Mouse (Mus musculus) lung, postnatal 10 days (tissue): Measurements from ENCODE around the gene Ccdc142.
A peak's percentile ranks its signal among the peaks of the same experiment; 100 is the strongest.

Experiments
- DNase-seq: peaks from one replicate; pipeline ENCODE4 v3.0.0; 2021

Gene Ccdc142

DNA sequence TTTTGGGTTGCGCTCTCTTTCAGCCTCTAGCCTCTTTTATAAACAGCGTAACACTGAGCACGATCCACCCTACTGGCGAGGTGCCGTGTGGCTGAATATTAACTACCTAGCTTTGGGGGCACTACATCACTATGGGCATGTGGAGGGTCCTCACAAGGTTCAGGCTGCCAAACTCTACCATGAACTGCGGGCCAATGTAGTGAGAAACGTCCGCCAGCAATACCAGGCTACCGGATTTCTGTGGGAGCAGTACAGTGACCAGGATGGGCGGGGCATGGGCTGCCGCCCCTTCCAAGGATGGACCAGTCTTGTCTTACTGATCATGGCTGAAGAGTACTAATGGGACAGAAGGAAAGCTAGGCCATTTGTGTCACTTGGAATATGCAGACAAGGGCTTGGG lies 17.0 kb downstream of the Ccdc142 start:
- DNase-seq: no peak

DNA sequence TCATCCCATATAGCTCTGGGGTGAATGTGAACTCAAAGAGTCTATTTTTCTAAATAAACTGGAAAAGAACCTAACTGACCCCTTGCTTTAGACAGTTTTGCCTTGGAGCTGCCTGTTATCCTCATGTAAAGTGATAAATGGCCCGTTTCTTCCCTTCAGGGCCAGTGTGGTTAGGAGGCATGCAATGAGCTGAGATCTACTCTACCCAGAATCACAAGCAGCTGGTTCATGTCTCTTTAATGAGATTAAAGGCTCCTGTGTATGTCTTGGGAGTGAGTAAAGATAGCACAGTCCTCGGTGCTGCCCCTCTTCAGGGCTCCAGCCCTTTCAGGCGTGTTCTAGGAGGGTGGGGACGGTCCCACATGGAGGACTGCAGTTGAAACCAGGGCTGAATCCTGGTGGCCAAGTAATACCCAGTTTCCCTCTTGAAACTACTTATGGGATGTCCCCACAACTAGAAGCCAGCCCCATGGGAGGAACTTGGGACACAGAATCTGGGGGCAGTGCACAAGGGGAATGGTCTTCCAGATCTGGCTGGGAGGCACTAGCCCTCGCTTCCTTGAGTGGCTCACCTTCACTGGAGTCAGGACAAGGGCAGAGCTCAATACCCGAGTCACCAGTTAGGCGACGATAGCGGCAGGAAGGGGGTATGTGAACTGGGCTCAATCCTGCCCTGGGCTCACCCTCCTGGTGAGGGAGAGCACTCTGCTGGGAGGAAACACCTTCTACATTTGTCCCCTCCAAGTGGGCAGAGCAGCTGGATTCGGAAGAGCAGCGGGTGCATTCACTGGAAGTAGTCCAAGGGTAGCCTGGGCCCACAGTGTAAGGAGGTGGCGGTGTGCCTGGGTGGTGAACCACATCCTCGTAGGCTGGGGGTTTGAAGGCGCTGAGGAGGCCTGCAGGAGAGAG lies 17.7 kb downstream of the Ccdc142 start:
- DNase-seq: no peak

DNA sequence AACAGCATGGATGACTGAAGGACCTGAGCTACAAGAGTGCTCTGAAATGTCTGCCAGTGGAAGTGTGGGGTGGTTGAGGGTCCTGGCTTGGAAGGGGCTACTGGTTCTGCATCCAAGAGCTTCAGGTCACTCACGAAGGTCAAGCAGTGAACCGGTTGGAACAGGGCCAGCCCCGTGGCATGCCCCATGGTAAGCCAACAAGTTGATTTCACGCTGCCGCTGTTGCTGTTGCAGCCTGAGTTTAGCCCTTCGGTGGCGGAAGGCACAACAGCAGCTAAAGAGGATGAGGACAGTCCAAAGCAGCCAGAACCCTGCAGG lies 18.3 kb downstream of the Ccdc142 start:
- DNase-seq: no peak

DNA sequence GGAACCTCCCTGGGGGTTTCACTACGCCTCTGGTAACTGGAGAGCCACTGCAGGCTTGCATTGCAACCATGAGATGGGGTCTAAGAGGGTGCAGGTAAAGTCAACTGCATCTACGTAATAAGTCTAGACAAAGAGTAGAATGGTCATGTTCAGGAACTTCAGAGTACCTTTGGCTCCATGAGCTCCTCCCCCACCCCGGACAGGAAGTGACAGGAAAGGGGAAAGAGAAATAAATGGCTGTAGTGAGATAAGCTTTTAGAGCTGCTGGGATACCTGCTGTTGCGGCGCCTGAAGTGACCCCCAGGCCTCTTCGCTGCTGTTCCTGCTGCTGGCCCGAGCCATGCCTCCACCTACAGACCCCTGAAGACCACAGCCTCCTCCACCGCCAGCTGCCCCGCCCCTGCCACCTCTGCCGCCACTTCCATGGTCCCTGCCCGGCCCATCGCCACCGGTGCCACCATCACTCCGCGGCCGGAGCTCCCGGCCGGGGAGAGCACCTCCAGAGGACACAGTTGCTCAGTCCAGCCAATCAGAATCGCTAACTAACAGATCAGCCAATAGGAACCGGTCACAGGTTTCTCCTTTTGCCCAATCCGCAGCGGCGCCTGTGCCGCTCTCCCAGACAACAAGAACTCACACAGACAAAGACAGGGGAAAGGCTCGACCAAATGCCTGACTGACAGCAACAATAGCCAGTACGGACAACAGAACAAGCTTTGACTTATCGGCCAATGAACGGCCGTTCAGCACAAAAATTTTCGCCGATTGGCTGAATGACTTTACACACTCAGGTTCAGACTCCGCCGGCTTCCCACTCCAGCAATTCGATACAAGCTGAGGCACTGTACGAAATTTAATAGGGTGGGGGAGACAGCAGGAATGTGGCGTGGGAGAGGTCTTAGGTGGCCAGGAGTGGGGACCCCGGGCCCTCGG lies 19.8 kb downstream of the Ccdc142 start, which contains the start of gene Wbp1:
TSS of gene Wbp1 (minus strand) at position 630 of the 933 bp plus-strand sequence.
- DNase-seq: peak; percentile 98

DNA sequence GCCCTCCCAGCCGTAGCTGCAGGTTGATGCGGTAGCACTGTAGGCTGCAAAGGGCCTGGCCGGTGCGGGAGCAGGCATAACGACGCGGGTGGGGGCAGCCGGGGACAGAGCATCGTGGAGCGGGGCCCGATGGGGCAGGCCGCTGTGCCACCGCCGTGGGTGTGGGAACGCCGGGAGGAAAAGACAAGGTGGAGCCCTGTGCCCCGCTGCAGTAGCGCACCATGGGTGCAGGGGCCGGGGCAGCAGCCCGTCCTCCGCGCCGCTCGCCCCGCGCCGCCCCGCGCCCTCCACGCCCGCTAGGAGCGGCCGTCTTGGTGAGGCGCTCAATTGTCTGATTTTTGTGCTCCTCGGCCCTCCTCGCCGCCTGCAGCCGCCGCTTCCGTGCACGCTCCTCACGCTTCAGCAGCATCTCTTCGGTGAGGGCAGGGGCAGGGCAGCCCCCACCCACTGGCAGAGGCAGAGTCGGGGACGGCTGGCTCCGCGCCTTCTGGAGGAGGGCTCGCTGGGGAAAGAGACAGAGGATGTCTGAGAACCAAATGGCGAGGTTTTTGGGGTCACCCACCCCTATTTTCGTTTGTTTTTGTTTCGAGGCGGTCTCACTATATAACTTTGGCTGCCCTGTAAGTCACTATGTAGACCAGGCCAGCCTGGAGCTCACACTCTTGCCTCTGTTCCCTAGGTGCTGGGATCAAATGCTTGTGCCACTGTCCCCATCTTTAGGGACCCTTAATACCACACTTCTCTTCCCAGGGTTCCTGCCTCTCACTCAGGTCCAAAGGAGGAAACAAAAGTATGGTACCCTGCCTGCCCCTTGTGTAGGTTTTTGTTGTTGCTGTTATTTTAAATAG lies 20.7 kb downstream of the Ccdc142 start:
- peak; percentile 40 for DNase-seq

DNA sequence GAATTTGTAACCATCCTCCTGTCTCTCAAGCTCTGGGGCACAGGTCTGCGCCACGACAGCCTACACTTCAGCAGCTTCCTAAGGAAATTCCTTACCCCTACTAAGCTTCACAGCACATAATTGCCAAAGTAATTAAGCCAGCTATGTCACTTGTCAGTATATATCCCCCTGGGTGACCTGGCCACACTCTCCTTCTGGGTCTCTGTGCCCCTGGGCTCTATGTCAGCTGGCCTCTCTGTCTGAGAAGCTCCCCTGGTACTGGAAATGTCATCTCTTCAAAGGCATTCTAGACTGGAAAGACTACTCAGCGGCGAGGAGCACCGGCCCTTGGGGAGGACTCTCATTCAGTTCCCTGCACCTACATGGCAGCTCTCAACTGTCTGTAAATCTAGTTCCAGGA lies 21.6 kb downstream of the Ccdc142 start:
- no peak for DNase-seq

DNA sequence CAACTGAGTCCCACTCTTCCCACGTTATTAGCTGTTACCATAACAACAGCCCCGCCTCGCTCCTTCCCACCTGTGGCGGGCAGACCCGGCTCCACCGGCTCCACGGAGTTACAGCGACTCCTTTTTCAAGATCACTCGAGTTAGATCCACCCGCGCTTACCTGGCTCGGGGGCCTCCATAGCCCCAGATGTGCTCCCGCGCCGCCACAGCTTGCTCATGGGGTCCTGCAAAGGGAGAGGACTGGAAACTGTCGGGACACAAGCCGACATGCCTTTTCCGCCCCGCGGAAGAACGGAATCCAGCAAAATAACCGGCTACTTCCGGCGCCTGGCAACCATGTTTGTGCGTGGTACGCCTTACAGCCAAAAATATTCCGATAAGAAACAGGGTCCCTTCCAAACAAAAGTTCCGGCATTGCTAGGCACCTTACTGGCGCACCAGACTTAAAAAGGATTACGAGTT lies 23.5 kb downstream of the Ccdc142 start:
- peak; percentile 96 for DNase-seq

DNA sequence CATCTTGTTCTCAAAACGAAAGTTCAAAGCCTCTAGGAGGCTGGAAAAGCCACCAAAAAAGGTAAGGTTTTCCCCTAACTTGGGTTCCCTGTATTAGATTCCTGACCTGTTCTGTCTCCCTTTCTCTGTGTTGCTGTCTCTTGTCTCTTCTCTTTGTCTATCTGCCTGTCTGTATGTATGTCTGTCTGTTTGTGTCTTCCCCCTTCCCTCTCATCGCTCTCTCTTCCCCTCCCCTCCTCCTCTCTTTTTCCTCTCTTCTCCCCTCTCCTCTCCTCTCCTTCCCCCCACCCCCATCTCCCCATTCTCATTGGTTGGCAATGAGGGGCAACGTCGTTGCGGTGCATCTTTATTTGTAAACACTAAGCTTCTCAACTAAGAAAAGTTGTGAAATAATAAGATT lies 23.9 kb downstream of the Ccdc142 start, which contains the start of gene Ino80b:
TSS of gene Ino80b (minus strand) at position 101 of the 400 bp plus-strand sequence.
- no peak for DNase-seq

DNA sequence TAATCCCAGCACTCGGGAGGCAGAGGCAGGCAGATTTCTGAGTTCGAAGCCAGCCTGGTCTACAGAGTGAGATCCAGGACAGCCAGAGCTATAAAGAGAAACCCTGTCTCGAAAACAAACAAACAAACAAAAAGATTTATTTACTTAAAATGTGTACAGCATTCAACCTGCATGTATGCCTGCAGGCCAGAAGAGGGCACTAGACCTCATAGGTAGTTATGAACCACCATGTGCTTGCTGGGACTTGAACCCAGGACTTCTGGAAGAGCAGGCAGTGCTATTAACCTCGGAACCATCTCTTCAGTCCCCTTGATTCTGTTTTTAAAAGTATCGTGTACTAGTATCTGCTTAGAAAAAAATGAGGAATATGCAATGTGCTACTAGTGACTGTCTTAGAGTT lies 26.0 kb downstream of the Ccdc142 start:
- no peak for DNase-seq

DNA sequence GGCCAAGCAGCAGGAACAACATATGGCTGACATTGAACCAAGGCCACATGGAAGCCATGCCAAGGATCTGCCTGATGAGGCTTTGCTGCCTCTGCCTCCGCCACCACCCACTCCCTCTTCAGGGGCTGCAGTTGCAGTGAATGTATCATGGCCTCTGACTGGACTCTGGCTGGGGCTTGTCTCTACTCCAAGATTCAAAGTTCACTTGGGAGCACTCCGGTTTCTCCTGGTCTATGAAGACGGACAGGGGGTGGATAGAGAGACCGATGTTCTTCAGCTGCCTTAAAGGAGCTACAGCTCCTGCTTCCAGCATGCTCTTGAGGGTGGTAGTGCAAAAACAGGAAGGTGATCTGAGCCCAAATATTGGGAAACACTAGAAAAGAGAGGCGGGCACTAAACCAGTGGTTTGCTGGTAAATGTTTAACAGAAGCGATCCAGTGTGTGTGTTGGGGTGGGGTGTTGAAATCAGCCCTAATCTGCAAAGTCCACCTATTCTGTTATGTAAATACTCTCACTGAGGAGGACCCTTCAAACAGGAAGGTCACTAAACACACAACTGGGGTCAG lies 30.2 kb downstream of the Ccdc142 start:
- DNase-seq: peak; percentile 46

DNA sequence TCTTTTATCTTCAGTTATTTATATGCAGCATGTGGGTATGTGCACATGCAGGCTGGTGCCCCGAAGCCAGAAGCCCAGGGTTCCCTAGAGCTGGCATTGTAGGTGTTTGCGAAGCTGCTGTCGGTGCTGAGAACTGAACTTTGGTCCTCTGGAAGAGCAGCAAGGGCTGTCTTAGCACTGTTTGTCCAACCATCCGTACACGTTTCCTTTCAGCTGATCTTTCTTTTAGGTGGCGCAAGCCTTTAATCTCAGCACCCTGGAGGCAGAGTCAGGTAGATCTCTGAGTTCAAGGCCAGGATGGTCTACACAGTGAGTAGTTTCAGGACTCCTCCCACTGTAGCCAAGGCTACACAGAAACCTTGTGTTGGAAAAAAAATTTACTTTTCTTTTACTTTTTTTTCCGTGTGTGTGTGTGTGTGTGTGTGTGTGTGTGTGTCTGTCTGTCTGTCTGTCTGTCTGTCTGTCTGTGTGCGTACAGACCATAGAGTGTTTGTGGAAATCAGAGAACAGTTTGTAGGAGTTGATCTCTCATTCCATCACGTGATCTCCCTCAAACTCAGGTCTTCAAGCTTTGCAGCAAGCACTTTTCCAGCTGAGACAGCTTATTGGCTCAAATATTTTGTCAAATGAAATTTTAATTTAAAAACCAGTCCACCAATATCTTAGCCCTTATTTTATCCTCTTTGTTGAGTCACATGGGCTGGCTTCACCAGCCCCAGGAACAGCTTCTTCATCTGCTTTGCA lies 30.9 kb downstream of the Ccdc142 start:
- no peak for DNase-seq

DNA sequence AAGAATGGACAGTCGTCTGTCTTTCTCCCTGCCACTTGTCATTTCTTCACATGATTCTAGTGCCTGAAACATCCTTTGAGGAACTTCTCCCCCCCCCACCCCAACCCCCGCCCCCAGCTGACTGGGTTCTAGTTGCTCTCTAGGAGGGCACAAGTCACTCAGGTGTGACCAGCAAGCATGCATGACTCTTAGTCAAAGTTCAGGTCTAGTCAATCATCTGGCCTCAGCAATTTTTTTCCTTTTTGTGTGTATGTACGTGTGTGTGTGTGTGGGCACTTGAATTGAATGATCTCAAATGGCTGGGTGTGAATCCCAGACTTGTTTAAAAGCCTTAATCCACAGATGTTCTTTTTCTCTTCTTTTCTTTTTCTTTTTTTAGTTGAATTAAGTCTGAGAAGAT lies 32.8 kb downstream of the Ccdc142 start:
- no peak for DNase-seq

DNA sequence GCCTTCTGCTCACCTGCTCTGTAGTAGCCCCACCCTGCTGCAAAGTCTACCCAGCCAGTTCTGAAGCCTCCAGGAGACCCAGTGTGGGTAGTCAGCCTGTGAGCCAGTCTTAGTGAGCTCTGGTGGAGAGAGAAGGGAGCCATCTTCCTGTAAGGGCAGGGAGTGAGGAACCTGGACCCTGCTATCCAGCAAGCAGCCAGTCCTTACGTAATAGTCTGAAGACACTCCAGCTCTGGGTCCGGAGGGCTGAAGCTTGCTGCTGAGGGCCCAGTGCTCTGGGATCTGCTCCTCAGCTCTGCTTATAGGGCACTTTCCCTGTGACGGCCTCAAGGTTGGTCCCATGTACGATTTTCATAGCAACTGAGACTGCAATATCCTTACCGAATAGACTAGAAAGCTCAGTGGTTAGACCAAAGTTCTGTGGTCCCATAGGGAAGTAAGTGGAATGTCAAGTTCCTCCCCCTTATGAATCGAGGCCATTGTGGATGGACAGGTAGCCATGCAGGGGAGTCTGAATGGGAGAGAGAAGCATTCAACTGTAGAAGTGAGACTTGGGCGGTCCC lies 33.6 kb downstream of the Ccdc142 start, which contains the start of gene Rtkn:
TSS of gene Rtkn (plus strand) at position 513 of the 563 bp plus-strand sequence.
- DNase-seq: no peak

DNA sequence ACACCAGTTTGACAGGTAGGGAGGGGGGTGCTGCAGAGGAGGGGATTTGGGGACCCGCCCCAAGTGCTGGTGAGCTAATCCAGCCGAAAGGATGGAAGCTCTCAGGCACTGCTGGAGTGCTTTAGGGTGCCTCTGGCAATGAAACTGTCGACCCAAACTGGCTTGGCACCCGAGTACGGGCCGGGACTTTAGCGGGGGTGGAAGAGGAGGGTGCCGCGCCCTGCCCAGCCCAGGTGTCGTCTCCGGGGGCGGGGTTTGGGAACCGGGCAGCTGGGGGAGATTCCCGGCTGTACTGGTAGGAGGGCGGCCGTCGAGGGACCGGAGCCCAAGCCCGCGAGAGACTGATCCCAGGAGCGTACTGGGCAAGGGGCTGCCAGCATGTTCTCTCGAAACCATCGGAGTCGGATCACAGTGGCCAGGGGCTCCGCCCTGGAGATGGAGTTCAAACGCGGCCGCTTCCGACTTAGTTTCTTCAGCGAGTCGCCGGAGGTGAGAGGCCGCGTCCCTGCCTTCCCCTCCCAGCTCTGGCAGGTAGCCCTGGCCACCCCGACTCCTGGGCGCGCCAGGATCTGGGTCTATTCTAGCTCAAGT lies 34.3 kb downstream of the Ccdc142 start:
- DNase-seq: peak; percentile 74

DNA sequence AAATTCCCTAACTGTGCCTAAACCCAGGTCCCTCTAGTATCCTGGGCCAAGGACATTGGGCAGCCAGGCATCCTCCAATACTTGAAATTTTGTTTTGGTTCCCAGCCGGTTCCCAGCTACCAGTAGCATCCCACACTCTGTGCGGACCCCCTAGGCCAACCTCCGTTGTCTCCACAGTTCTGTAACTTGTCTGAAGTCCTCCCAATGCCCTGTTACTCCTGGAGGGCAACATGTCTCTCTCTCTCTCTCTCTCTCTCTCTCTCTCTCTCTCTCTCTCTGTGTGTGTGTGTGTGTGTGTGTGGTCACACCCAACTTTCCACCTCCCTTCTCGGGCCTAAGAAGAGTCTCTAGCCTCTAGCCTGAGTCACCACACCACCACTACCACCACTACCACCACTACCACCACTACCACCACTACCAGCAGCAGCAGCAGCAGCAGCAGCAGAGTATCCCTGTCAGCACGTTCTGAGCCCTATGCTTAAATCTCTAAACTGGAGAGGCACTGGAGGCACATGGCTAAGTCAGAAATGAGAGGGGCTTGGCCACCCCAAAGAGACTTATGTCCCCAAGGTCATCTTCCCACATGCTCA lies 35.0 kb downstream of the Ccdc142 start:
- no peak for DNase-seq

DNA sequence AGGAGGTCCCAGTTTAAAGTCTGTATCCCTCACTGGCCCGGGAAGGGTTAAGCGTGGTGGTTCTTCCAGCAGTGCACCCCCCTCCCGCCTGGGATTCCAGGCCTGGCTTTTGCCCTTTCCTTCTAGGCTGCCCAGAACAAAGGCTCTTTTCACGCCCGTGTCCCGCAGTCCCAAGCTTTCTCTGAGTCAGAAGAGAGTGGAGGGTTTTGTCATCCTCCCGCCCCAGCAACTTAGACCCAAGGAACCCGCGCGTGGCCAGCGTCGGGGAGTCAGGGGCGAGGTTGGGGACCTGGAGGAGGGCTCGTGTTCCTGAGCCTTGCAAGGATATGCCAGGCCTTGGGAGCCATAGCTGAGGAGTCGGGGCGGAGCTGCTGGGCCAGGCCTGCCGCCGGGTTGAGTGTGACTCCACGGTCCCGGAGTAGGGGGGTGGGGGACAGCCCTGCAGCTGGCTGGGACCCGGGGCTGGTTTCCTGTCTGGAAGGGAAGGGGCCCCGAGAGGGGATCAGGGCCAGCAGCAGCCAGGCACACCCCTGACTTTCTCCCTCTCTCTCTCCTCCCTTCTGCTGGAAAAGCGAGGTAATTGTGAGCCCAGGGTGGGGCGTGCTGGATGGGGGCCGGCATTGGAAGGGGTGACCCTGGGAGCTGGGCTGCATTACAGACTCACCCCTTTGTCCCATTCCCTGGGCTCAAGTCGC lies 35.6 kb downstream of the Ccdc142 start:
- peak; percentile 87 for DNase-seq

DNA sequence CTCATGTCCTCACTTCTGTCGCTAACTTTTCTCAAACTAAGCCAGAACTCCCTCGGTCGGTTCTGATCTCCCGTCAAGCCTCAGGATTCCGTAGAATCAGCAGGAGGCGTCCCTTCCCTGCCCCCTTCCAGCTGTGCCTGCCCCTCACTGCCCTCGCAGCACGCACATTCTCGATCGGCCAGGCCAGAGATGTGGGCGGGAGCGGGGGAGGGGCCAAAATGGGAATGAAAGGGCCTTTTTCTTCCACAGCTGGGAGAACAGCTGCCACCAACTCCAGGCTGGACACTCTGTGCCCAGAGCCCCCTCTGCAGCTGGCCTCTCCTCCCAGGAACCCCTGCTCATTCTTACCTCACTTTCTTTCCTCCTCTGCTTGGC lies 36.2 kb downstream of the Ccdc142 start:
- peak; percentile 97 for DNase-seq

DNA sequence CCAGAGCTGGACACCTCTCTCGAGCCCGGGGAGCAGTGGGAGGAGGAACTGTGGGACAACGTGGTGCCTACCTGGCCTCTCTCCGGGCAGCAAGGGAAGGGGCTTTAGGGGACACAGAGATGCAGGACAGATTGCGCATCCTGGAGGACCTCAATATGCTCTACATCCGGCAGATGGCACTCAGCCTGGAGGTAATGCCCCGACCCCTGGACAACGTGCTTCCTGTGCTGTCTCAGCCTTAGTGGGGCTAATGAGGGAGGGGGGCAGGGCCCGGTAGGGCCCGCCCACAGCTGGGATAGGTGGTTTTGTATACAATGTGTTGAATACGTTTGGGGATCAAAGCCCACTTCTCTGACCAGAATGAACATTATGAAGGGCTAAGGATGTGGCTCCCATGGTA lies 36.7 kb downstream of the Ccdc142 start:
- DNase-seq: peak; percentile 62

DNA sequence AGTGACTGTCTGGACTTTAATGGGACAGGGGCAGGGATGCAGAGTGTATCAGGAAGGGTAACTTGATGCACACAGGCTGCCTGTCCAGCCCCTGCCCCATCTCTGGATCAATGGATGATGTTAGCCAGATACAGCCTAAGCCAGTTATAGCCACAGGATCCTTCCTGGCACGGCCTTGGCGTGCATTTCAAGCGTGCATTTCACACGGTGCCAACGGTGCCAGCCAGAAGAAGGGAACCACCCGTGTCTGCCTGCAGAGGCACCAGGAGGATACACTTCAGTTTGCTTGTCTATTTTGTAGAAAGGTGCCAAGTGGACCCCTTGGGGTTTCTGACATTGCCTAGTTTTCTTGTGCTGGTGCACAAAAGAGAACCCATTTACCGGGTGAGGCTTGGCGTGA lies 38.6 kb downstream of the Ccdc142 start:
- DNase-seq: no peak

DNA sequence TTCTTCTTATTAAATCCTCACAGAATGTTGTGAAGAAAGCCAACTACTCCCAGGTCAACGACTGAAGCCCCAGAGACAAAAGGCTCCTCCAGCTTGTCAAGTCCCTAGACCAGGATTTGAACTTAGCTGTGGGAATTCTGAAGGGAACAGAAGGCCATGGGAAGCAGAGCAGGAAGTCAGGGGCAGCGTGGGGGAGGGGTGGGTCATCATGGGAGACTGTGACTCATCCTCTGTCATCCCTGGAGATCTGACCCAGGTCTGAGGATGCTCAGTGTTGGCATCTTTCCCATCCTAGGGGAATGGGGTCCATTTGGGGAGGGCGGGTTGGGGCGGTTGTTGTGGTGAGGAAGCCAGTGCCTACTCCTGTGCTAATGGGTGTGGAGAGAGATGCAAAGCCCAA lies 40.2 kb downstream of the Ccdc142 start:
- peak; percentile 46 for DNase-seq
